Mouse (Mus musculus) layer of hippocampus, adult 11-12 months (tissue): ENCODE measurements around the gene Lgr6.
A peak's percentile ranks its signal among the peaks of the same experiment; 100 is the strongest.

Source experiments
- DNase-seq: peaks from one replicate; pipeline ENCODE4 v3.0.0; 2022; ENCODE audit warnings: low spot score

Gene Lgr6

GRCm38 (mm10) chr1:135105124-135105523 is at the start of gene Lgr6:
Lgr6 (minus strand) TSS chr1:135105276.
- DNase-seq = no peak

DNA sequence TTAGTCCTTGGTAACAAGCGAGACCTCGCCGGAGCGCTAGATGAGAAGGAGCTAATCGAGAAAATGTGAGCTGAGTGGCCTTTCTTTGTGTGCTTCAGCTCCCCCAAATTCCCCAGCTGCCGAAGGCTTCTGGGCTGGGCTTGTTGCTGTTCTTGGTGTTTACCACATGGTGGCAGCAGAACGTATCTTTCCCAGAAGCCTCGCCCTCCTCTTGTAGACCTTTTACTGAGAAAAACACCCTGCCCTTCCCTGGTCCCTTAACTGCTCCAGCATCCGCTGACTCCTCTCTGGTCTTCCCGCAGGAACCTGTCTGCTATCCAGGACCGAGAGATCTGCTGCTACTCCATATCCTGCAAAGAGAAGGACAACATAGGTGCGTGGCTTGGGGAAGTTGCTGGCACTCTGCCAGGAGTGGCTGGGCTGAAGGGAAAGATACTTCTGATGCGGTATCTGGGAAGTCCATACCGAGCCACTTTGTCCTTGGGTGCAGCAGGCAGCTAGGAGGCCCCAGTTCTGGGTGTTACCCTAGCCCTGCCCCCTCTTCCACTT is 49.4 kb upstream of the Lgr6 start:
- peak; percentile 84 for DNase-seq

DNA sequence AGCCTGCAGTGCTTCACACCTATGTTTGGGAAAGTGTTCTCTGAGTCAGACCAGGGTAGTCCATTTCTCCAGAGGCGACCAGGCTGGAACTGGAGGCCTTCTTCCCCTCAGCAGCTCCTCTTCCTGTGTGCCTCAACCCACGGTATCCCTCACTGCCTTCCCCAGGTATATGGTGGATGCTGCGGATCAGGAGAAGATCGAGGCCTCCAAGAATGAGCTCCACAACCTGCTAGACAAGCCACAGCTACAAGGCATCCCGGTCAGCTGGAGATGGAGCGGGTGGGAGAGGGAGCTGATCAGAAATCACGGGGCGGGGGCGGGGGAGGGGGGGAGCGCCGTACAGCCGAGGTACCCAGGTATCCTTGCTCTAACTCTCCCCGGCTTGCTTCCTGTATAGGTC is 48.9 kb upstream of the Lgr6 start:
- DNase-seq = no peak

GRCm38 (mm10) chr1:135148996-135149395 is 43.9 kb upstream of the Lgr6 start:
- no peak for DNase-seq

DNA sequence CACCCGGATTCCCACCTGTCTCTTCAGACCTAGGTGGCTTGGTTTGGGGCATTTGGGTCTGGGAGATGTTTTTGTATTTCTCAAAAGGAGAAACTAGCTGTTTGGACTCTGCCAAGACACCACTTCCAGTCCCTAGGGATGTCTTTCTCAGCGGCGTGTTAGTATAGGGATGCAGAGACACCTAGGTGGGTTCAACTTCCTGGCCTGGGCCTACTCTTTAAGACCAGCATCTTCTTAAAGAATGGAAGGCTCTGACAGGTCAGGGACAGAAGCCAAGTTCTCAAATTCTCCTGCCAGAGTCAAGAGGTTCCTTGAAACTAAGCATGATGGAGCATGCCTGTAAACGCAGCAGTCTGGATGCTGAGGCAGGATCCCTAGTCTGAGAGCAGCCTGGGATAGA is 43.4 kb upstream of the Lgr6 start:
- no peak for DNase-seq

- no peak for DNase-seq
These were observed 42.6 kb upstream of the Lgr6 start for GRCm38 (mm10) chr1:135147702-135148058.

- DNase-seq = peak; percentile 86
These were observed 42.0 kb upstream of the Lgr6 start for GRCm38 (mm10) chr1:135146946-135147701.

GRCm38 (mm10) chr1:135146077-135146945 is 41.2 kb upstream of the Lgr6 start, which contains the start of gene Arl8a:
Arl8a (plus strand) TSS chr1:135146824.
- peak; percentile 85 for DNase-seq

- no peak for DNase-seq
These were observed 38.9 kb upstream of the Lgr6 start for GRCm38 (mm10) chr1:135143940-135144339.

DNA sequence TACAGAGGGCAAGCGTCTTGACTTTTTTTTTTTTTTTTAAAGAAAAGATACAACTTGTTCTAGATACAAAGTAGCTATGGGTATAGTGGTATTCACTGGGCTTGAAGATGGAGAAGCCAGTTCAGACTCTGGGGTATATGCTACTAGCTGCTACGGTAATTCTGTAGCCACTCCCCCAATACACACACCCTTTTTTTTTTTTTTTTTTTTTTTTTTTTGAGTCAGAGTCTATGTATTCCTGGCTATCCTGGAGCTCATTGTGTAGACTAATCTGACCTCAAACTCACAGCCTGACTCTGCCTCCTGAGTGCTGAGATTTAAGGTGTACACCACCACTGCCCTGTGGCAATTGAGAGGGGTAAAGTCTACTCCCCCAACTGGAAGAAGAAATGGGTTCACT is 37.4 kb upstream of the Lgr6 start:
- DNase-seq = no peak

GRCm38 (mm10) chr1:135139906-135140305 is 34.8 kb upstream of the Lgr6 start:
- DNase-seq = no peak

- DNase-seq = peak; percentile 80
These were observed 31.4 kb upstream of the Lgr6 start for GRCm38 (mm10) chr1:135136500-135136899.

DNA sequence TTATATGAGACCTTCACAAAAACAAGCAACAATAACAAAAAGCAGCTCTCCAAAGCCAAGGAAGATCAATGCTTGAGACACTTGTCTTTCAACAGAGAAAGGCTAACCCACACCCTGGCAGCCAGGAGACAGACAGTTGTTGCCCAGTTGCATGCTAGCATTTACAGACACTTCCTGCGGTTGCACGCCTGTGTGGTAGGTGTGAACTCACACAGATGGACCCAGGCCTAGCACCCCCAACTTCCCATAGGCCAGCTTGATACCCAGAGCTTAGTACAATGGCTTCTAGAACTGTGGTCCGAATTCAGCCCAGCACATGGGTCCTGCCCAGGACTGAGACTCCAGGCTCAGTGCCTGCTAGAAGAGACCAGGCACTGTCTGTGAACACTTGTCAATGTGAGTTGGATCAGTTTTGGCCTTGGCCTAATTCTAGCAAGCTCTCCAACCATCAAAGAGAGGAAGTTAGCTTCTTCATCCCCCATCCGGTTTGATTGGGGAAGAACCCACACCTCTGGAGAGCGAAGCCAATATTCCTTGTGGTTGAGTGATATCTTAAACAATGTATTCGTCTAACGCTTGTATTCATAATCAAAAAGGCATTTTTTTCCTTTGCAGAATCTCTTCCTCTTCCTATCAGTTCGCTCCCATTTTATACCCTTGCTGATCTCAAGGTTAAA is 30.2 kb upstream of the Lgr6 start:
- DNase-seq = no peak

DNA sequence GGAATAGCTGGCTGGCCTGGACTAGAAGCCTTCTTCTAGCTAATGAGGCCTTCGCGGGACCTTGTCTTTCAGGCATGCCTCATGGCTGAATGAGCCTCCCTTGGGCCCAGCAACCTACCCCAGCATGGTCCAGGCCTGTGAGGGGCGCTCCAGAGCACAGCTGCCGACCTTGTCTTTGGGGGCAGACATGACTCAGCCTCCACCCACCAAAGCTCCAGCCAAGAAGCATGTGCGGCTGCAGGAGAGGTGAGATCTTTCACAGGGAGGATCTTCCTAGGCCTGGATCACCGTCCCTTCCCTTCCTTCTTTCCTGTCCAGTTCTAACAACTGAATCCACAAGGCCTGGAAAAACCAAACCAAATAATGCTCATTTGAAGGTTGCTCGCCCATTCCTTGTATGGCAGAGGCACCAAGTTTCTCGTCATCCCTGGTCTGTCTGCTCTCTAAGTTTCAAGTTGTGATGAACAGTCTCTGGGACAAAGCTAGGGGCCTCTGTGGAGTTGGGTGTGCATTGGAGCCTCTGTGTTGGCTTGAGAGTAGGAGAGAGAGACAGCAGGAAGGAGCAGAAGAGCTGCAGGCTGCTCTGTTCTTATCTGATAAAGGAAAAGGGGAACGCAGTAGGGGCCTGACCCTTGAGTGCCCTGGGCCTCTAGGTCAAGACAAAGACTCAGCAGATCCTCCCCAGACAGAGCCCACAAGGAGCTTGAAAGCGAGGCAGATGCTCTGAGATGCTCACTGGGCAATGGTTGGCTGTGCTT is 28.8 kb upstream of the Lgr6 start:
- DNase-seq = no peak

DNA sequence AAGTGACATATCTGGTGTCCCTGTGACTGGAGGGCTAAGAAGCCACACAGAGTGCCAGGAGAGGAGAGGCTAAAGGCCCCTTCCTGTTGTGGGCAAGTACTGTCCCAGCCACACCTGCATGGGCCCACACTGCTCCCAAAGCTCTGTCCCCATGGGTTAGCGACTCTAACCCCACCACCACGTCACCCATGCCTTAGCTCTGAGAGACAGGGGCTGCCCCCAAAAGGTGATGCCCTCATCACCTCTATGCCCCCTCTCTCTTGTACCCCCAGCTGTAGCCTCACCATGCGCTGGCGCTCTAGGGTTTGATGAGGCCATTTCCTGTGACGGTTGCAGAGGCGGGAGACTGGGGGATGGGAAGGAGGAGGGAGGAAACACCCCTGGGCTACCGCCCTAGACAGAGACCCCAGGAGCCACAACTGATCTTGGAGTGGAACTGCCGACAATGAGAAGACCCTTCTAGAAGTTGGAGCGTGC is 27.9 kb upstream of the Lgr6 start:
- no peak for DNase-seq

- peak; percentile 74 for DNase-seq
These were observed 27.4 kb upstream of the Lgr6 start, which contains the start of gene Ptpn7 for GRCm38 (mm10) chr1:135132473-135132872. Ptpn7 (plus strand) TSS chr1:135132700.

DNA sequence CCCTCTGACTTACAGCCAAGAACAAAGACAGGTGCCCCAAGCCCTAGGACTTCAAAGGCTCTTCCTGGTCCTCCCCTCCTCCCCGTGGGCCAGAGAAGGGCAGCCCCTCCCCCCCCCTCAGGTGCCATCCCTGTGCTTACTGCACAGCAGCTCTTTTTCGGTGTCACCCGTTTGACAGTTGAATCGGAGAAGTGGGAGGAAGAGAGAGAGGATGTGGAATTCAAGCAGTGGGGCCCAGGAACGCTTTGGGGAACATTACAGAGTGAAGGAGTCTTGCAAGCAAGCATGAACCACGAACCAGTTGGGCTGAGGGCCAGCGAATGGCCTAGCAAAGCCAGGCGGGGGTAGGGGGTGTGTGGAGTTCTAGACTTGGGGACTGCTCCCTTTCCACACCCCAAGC is 26.5 kb upstream of the Lgr6 start:
- no peak for DNase-seq

GRCm38 (mm10) chr1:135131034-135131433 is 26.0 kb upstream of the Lgr6 start:
- DNase-seq = no peak

- DNase-seq = no peak
These were observed 25.4 kb upstream of the Lgr6 start for GRCm38 (mm10) chr1:135130376-135131018.

- DNase-seq = no peak
These were observed 24.6 kb upstream of the Lgr6 start for GRCm38 (mm10) chr1:135129543-135130183.
